Mouse (Mus musculus): ENCODE results near the gene Plcl1.

- TF ChIP-seq CTCF (IDR thresholded peaks at IDR 0.05; ENCODE audit: control insufficient read depth, insufficient read depth, insufficient read length), result no peak
- TF ChIP-seq MYOD1 (IDR thresholded peaks at IDR 0.05; ENCODE audit: control insufficient read depth, insufficient read length, low read depth), result no peak
- TF ChIP-seq MAX (IDR thresholded peaks at IDR 0.05), result no peak
- TF ChIP-seq FOSL1 (IDR thresholded peaks at IDR 0.05; ENCODE audit: insufficient read depth, low read length, poor library complexity, severe bottlenecking), result no peak
Measured at GRCm38 (mm10) chr1:55565933-55566332, 160.2 kb downstream of the Plcl1 start.
